Mouse (Mus musculus) liver, embryonic 14.5 days (tissue): ENCODE data around the gene Sulf2. TPM values are rescaled to one million over a fixed set of nuclear protein-coding genes. Genes with fewer than 3 reads are reported as not detected.

ENCODE experiments used
- ATAC-seq: fragments of 200-750 bp; cut with Nextera tagmentation; 2 replicates; pipeline ENCODE4 v1.8.0; 2017; ENCODE audit warnings: moderate number of reproducible peaks, mild to moderate bottlenecking, moderate library complexity; ENCODE audit not compliant: insufficient read depth
- DNase-seq, 3 experiments: peaks; one replicate each; pipeline ENCODE4 v3.0.0-alpha.2; 2012 to 2013; ENCODE audit warnings: low read depth in 3 of 3, low spot score in 3 of 3
- H3K27ac ChIP-seq: fragments of 300-500 bp; sonication (generic); 2 replicates; pipeline ENCODE4 v1.5.1; 2014; ENCODE audit warnings: moderate library complexity, mild to moderate bottlenecking, control low read depth, inconsistent platforms
- H3K27me3 ChIP-seq: fragments of 300-500 bp; sonication (generic); 2 replicates; pipeline ENCODE4 v1.6.1; 2014; ENCODE audit warnings: mild to moderate bottlenecking, low read length, moderate library complexity; ENCODE audit not compliant: control insufficient read depth, insufficient read depth
- H3K36me3 ChIP-seq: fragments of 300-500 bp; sonication (generic); replicated peaks from 2 replicates; pipeline ENCODE4 v1.6.1; 2014; ENCODE audit warnings: low read depth; ENCODE audit not compliant: control insufficient read depth, insufficient read depth
- H3K4me1 ChIP-seq, 2 experiments: fragments of 200-500 bp in 1 of 2; fragments of 300-500 bp in 1 of 2; sonication (generic) in 1 of 2; replicated peaks; 2 replicates each; pipeline ENCODE4 v1.6.1; 2012 to 2014; ENCODE audit warnings: antibody characterized with exemption in 1 of 2, inconsistent platforms in 1 of 2, low read length in 1 of 2; ENCODE audit not compliant: control insufficient read depth in 2 of 2, insufficient read depth in 2 of 2
- H3K4me2 ChIP-seq: fragments of 300-500 bp; sonication (generic); 2 replicates; pipeline ENCODE4 v1.6.1; 2014; ENCODE audit warnings: low read depth, mild to moderate bottlenecking, control low read depth, moderate library complexity
- H3K4me3 ChIP-seq, 2 experiments: fragments of 200-500 bp in 1 of 2; fragments of 300-500 bp in 1 of 2; sonication (generic) in 1 of 2; 2 replicates each; pipeline ENCODE4 v1.5.1; 2012 to 2014; ENCODE audit warnings: low read depth in 2 of 2, low read length in 2 of 2, mild to moderate bottlenecking in 2 of 2, control low read depth in 1 of 2, inconsistent platforms in 1 of 2, moderate library complexity in 1 of 2; ENCODE audit not compliant: insufficient read depth in 1 of 2
- H3K9ac ChIP-seq: fragments of 300-500 bp; sonication (generic); replicated peaks from 2 replicates; pipeline ENCODE4 v1.6.1; 2014; ENCODE audit warnings: mild to moderate bottlenecking, control low read depth, moderate library complexity
- H3K9me3 ChIP-seq: fragments of 300-500 bp; sonication (generic); 2 replicates; pipeline ENCODE4 v1.6.1; 2016; ENCODE audit warnings: low read length, mixed read lengths; ENCODE audit not compliant: control insufficient read depth
- CTCF ChIP-seq: IDR thresholded peaks from 2 replicates; pipeline ENCODE4 v1.5.1; 2016; ENCODE audit warnings: antibody characterized with exemption, low read depth, control low read depth
- EP300 ChIP-seq: IDR thresholded peaks from 2 replicates; pipeline ENCODE4 v1.6.1; 2016; ENCODE audit warnings: antibody characterized with exemption, low read depth
- WGBS: fragments of 180-500 bp; shearing (Covaris S2); extraction: QIAGEN DNeasy Blood & Tissue Kit; methylation state at CpG from one replicate; pipeline ENCODE4 v1.1.7; 2014; ENCODE audit not compliant: insufficient replicate concordance; 5-methylcytosine and 5-hydroxymethylcytosine counted together
- polyA plus RNA-seq, 2 experiments: library from polyadenylated mRNA; depleted of rRNA in 1 of 2; stranded (reverse) in 1 of 2; unstranded in 1 of 2; fragments of >200 nt; fragmentation: Nextera tagmentation in 1 of 2; extraction: Ambion mirVana in 1 of 2; gene quantifications; 2 replicates each; pipeline versions ENCODE4 v1.2.1 to v1.2.3; 2012 to 2014

Gene Sulf2
- polyA plus RNA-seq, 2 experiments: 0.81 to 0.99 TPM

GRCm38 (mm10) chr2:166141039-166141438 is 14.4 kb downstream of the Sulf2 start:
- H3K36me3 ChIP-seq: no peaks in the 10 kb centered on the region
- no peak for ATAC-seq
- no peaks in the 10 kb centered on the region for H3K9me3 ChIP-seq
- H3K9ac ChIP-seq: no peak overlapping the region
- TF ChIP-seq CTCF (no peak), EP300 (no peak)
- no peak overlapping the region for H3K27ac ChIP-seq
- H3K4me3 ChIP-seq: no peak overlapping the region
- H3K4me2 ChIP-seq: no peak overlapping the region
- no peaks in the 10 kb centered on the region for H3K27me3 ChIP-seq
- 64% methylated on average over 6 of the region's 6 CpGs for WGBS
- no peaks in the 10 kb centered on the region for H3K4me1 ChIP-seq
- no peak for DNase-seq

GRCm38 (mm10) chr2:166140427-166140826 is 15.0 kb downstream of the Sulf2 start:
- Histone ChIP-seq H3K9ac (no peak overlapping the region), H3K4me2 (no peak overlapping the region), H3K4me1 (no peaks in the 10 kb centered on the region), H3K27ac (no peak overlapping the region), H3K27me3 (no peaks in the 10 kb centered on the region), H3K36me3 (no peaks in the 10 kb centered on the region), H3K4me3 (no peak overlapping the region), H3K9me3 (no peaks in the 10 kb centered on the region)
- 57% methylated on average over 9 of the region's 9 CpGs for WGBS
- ATAC-seq (no peak), DNase-seq (no peak)
- TF ChIP-seq CTCF (no peak), EP300 (no peak)

GRCm38 (mm10) chr2:166138308-166138707 is 17.2 kb downstream of the Sulf2 start:
- no peak overlapping the region for H3K27ac ChIP-seq
- no peaks in the 10 kb centered on the region for H3K36me3 ChIP-seq
- WGBS: 58% methylated on average over 1 of the region's 1 CpGs
- H3K9me3 ChIP-seq: no peaks in the 10 kb centered on the region
- H3K9ac ChIP-seq: no peak overlapping the region
- no peaks in the 10 kb centered on the region for H3K27me3 ChIP-seq
- H3K4me2 ChIP-seq: no peak overlapping the region
- H3K4me3 ChIP-seq: no peak overlapping the region
- H3K4me1 ChIP-seq: no peaks in the 10 kb centered on the region
- DNase-seq (no peak), ATAC-seq (no peak)
- TF ChIP-seq EP300 (no peak), CTCF (no peak)

- Histone ChIP-seq H3K4me3 (no peak overlapping the region), H3K9me3 (no peaks in the 10 kb centered on the region), H3K27me3 (no peaks in the 10 kb centered on the region), H3K9ac (no peak overlapping the region), H3K4me2 (no peak overlapping the region), H3K27ac (no peak overlapping the region), H3K36me3 (no peaks in the 10 kb centered on the region), H3K4me1 (no peaks in the 10 kb centered on the region)
- TF ChIP-seq CTCF: no peak
- TF ChIP-seq EP300: no peak
- DNase-seq (no peak), ATAC-seq (no peak)
- WGBS: 61% methylated on average over 4 of the region's 4 CpGs
Observed at GRCm38 (mm10) chr2:166137467-166137866, 18.0 kb downstream of the Sulf2 start.

GRCm38 (mm10) chr2:166135711-166136485 is 19.6 kb downstream of the Sulf2 start:
- Histone ChIP-seq H3K4me2 (no peak overlapping the region), H3K4me1 (no peaks in the 10 kb centered on the region), H3K4me3 (no peak overlapping the region), H3K27ac (no peak overlapping the region), H3K27me3 (no peaks in the 10 kb centered on the region), H3K9ac (no peak overlapping the region), H3K36me3 (no peaks in the 10 kb centered on the region), H3K9me3 (no peaks in the 10 kb centered on the region)
- ATAC-seq: no peak
- WGBS: 38% methylated on average over 16 of the region's 16 CpGs
- TF ChIP-seq EP300 (no peak), CTCF (no peak)
- DNase-seq: no peak
